Mouse (Mus musculus) right cerebral cortex, adult 18-20 months (tissue): ENCODE measurements at regions not wholly inside any gene's neighbourhood (a gene's known extent, or its start where the extent isn't known, plus 50 kb on each side); places are given as distances from the start of the nearest gene placed in this dataset.
A peak's percentile ranks its signal among the peaks of the same experiment; 100 is the strongest.

Source experiments
- DNase-seq: peaks from one replicate; pipeline ENCODE4 v3.0.0; 2022; ENCODE audit warnings: mixed read lengths

GRCm38 (mm10) chr9:89858005-89858404 is 51.7 kb upstream of the Rasgrf1 start:
- no peak for DNase-seq

GRCm38 (mm10) chr9:89850491-89851282 is 59.0 kb upstream of the Rasgrf1 start:
- peak; percentile 75 for DNase-seq

GRCm38 (mm10) chr9:89849947-89850346 is 59.8 kb upstream of the Rasgrf1 start:
- peak; percentile 17 for DNase-seq

GRCm38 (mm10) chr9:89848571-89848970 is 61.1 kb upstream of the Rasgrf1 start:
- DNase-seq: no peak

- no peak for DNase-seq
Observed at GRCm38 (mm10) chr9:89846973-89847372, 62.7 kb upstream of the Rasgrf1 start.

GRCm38 (mm10) chr9:89842776-89843089 is 67.0 kb upstream of the Rasgrf1 start:
- DNase-seq: no peak

GRCm38 (mm10) chr9:89841866-89842775 is 67.6 kb upstream of the Rasgrf1 start:
- DNase-seq: peak; percentile 82

GRCm38 (mm10) chr9:89841371-89841770 is 68.3 kb upstream of the Rasgrf1 start:
- DNase-seq: no peak

GRCm38 (mm10) chr9:89836454-89837245 is 73.1 kb upstream of the Rasgrf1 start:
- DNase-seq: no peak

GRCm38 (mm10) chr9:89833596-89833995 is 76.1 kb upstream of the Rasgrf1 start:
- DNase-seq: no peak

- no peak for DNase-seq
Observed at GRCm38 (mm10) chr9:89831855-89832254, 77.9 kb upstream of the Rasgrf1 start.

- DNase-seq: no peak
Observed at GRCm38 (mm10) chr9:89828156-89828555, 81.6 kb upstream of the Rasgrf1 start.

- no peak for DNase-seq
Observed at GRCm38 (mm10) chr9:89827564-89827963, 82.1 kb upstream of the Rasgrf1 start.

GRCm38 (mm10) chr9:89826712-89827548 is 82.8 kb upstream of the Rasgrf1 start:
- peak; percentile 90 for DNase-seq

GRCm38 (mm10) chr9:89821853-89822243 is 83.6 kb upstream of the Ankrd34c start:
- DNase-seq: no peak

GRCm38 (mm10) chr9:89821109-89821852 is 83.0 kb upstream of the Ankrd34c start:
- no peak for DNase-seq

- DNase-seq: no peak
Observed at GRCm38 (mm10) chr9:89813616-89814318, 75.5 kb upstream of the Ankrd34c start.

- no peak for DNase-seq
Observed at GRCm38 (mm10) chr9:89807381-89807780, 69.1 kb upstream of the Ankrd34c start.

GRCm38 (mm10) chr9:89802658-89803057 is 64.4 kb upstream of the Ankrd34c start:
- no peak for DNase-seq

GRCm38 (mm10) chr9:89793018-89793417 is 54.7 kb upstream of the Ankrd34c start:
- DNase-seq: peak; percentile 65

- no peak for DNase-seq
Observed at GRCm38 (mm10) chr9:89789926-89790325, 51.7 kb upstream of the Ankrd34c start.
